Mouse (Mus musculus) cerebellum, adult 11-12 months (tissue): ENCODE results near the gene Acly.

ENCODE experiments used
- DNase-seq: peaks from one replicate; pipeline ENCODE4 v3.0.0; 2022

Acly gene

GRCm38 (mm10) chr11:100527458-100528374 is at the start of gene Acly:
Gene Acly, minus strand, starts transcription at chr11:100528000.
- peak; percentile 99 for DNase-seq

- no peak for DNase-seq
These were observed 48.5 kb upstream of the Acly start for GRCm38 (mm10) chr11:100576256-100576655.

GRCm38 (mm10) chr11:100575484-100575855 is 47.7 kb upstream of the Acly start:
- peak; percentile 58 for DNase-seq

- DNase-seq: peak; percentile 45
These were observed 47.1 kb upstream of the Acly start, which contains the start of gene Cnp for GRCm38 (mm10) chr11:100574708-100575483. Gene Cnp, plus strand, starts transcription at chr11:100574904.

GRCm38 (mm10) chr11:100574188-100574587 is 46.4 kb upstream of the Acly start:
- no peak for DNase-seq

- peak; percentile 53 for DNase-seq
These were observed 43.4 kb upstream of the Acly start for GRCm38 (mm10) chr11:100571202-100571567.

- peak; percentile 68 for DNase-seq
These were observed 42.8 kb upstream of the Acly start for GRCm38 (mm10) chr11:100570430-100571201.

GRCm38 (mm10) chr11:100569789-100570188 is 42.0 kb upstream of the Acly start:
- no peak for DNase-seq

GRCm38 (mm10) chr11:100568692-100569091 is 40.9 kb upstream of the Acly start:
- no peak for DNase-seq

- DNase-seq: no peak
These were observed 40.0 kb upstream of the Acly start for GRCm38 (mm10) chr11:100567815-100568245.

GRCm38 (mm10) chr11:100567229-100567628 is 39.4 kb upstream of the Acly start:
- DNase-seq: no peak

- DNase-seq: no peak
These were observed 36.9 kb upstream of the Acly start for GRCm38 (mm10) chr11:100564703-100565102.

- DNase-seq: no peak
These were observed 36.5 kb upstream of the Acly start for GRCm38 (mm10) chr11:100564297-100564696.

- DNase-seq: no peak
These were observed 33.9 kb upstream of the Acly start for GRCm38 (mm10) chr11:100561748-100562147.

- DNase-seq: no peak
These were observed 31.7 kb upstream of the Acly start for GRCm38 (mm10) chr11:100559476-100559875.

- no peak for DNase-seq
These were observed 29.8 kb upstream of the Acly start for GRCm38 (mm10) chr11:100557563-100557962.

GRCm38 (mm10) chr11:100555583-100555982 is 27.8 kb upstream of the Acly start:
- DNase-seq: no peak

GRCm38 (mm10) chr11:100552842-100553241 is 25.0 kb upstream of the Acly start:
- no peak for DNase-seq

- DNase-seq: no peak
These were observed 22.3 kb upstream of the Acly start for GRCm38 (mm10) chr11:100550101-100550500.

- no peak for DNase-seq
These were observed 21.7 kb upstream of the Acly start for GRCm38 (mm10) chr11:100549466-100549865.

- no peak for DNase-seq
These were observed 20.3 kb upstream of the Acly start for GRCm38 (mm10) chr11:100548141-100548540.

- no peak for DNase-seq
These were observed 19.2 kb upstream of the Acly start for GRCm38 (mm10) chr11:100546955-100547354.

GRCm38 (mm10) chr11:100545746-100546085 is 17.9 kb upstream of the Acly start:
- no peak for DNase-seq
